Mouse (Mus musculus): ENCODE results near the gene Cpa3. TPM values are rescaled to one million over a fixed set of nuclear protein-coding genes. Genes with fewer than 3 reads are reported as not detected.
A peak's percentile ranks its signal among the peaks of the same experiment; 100 is the strongest.

Gene Cpa3
- polyA plus RNA-seq, 1 experiment, result 2.1 TPM

GRCm38 (mm10) chr3:20236965-20237364, 5.0 kb downstream of the Cpa3 start:
- no peak overlapping the region for H3K27ac ChIP-seq (ENCODE audit: control insufficient read depth, insufficient read depth, low read depth, low read length, poor library complexity)
- no peak overlapping the region for H3K4me3 ChIP-seq (replicated peaks; ENCODE audit: control insufficient read depth, low read depth, low read length)
- no peaks in the 10 kb centered on the region for H3K4me1 ChIP-seq (ENCODE audit: control insufficient read depth, insufficient read depth, low read length)
- 78% methylated on average over 1 of the region's 1 CpGs for WGBS
- TF ChIP-seq CTCF (IDR thresholded peaks at IDR 0.05; ENCODE audit: control insufficient read depth, insufficient read depth, low read length) (no peak), POLR2A (IDR thresholded peaks at IDR 0.05; ENCODE audit: borderline replicate concordance, control insufficient read depth, low read depth, low read length) (no peak)

- Histone ChIP-seq H3K27ac (ENCODE audit: control insufficient read depth, insufficient read depth, low read depth, low read length, poor library complexity) (no peak overlapping the region), H3K4me3 (replicated peaks; ENCODE audit: control insufficient read depth, low read depth, low read length) (no peak overlapping the region), H3K4me1 (ENCODE audit: control insufficient read depth, insufficient read depth, low read length) (no peaks in the 10 kb centered on the region)
- TF ChIP-seq CTCF (IDR thresholded peaks at IDR 0.05; ENCODE audit: control insufficient read depth, insufficient read depth, low read length) (no peak), POLR2A (IDR thresholded peaks at IDR 0.05; ENCODE audit: borderline replicate concordance, control insufficient read depth, low read depth, low read length) (no peak)
- 28% methylated on average over 1 of the region's 1 CpGs for WGBS
Observed at GRCm38 (mm10) chr3:20229027-20229426, 13.0 kb downstream of the Cpa3 start.

- H3K27ac ChIP-seq (ENCODE audit: control insufficient read depth, insufficient read depth, low read depth, low read length, poor library complexity), result no peak overlapping the region
- TF ChIP-seq CTCF (IDR thresholded peaks at IDR 0.05; ENCODE audit: control insufficient read depth, insufficient read depth, low read length) (no peak), POLR2A (IDR thresholded peaks at IDR 0.05; ENCODE audit: borderline replicate concordance, control insufficient read depth, low read depth, low read length) (no peak)
- H3K4me1 ChIP-seq (ENCODE audit: control insufficient read depth, insufficient read depth, low read length), result no peaks in the 10 kb centered on the region; the same call in 1 of the 2 replicates
- WGBS, result 64% methylated on average over 2 of the region's 2 CpGs
- H3K4me3 ChIP-seq (replicated peaks; ENCODE audit: control insufficient read depth, low read depth, low read length), result no peak overlapping the region
Observed at GRCm38 (mm10) chr3:20225429-20225828, 16.6 kb downstream of the Cpa3 start.

- no peaks in the 10 kb centered on the region; the same call in 1 of the 2 replicates for H3K4me1 ChIP-seq (ENCODE audit: control insufficient read depth, insufficient read depth, low read length)
- no peak overlapping the region for H3K4me3 ChIP-seq (replicated peaks; ENCODE audit: control insufficient read depth, low read depth, low read length)
- no peak overlapping the region for H3K27ac ChIP-seq (ENCODE audit: control insufficient read depth, insufficient read depth, low read depth, low read length, poor library complexity)
- TF ChIP-seq POLR2A (IDR thresholded peaks at IDR 0.05; ENCODE audit: borderline replicate concordance, control insufficient read depth, low read depth, low read length) (no peak), CTCF (IDR thresholded peaks at IDR 0.05; ENCODE audit: control insufficient read depth, insufficient read depth, low read length) (no peak)
- 33% methylated on average over 9 of the region's 9 CpGs for WGBS
Observed at GRCm38 (mm10) chr3:20222926-20223698, 18.9 kb downstream of the Cpa3 start.

DNA sequence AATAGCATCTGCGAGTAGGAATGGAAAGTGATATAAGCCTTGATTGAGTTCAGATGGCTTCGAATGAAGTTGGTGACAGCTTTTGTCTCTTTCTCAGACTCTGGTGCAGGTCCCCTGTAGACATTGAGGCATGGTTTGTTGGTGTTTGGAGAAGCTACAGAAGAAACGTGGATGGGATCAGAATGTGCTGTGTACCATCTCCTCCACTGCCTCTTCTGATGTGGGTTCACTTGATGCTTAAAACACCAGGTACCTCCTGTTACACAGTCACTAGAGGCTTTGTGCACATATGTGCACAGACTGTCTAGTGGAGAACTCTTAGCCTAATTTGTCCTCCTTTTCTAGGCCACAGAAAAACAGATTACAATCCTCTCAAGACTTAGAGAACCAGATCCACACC, 19.8 kb downstream of the Cpa3 start:
- 65% methylated on average over 3 of the region's 3 CpGs for WGBS
- Histone ChIP-seq H3K27ac (ENCODE audit: control insufficient read depth, insufficient read depth, low read depth, low read length, poor library complexity) (no peak overlapping the region), H3K4me3 (replicated peaks; ENCODE audit: control insufficient read depth, low read depth, low read length) (no peak overlapping the region), H3K4me1 (ENCODE audit: control insufficient read depth, insufficient read depth, low read length) (no peaks in the 10 kb centered on the region; the same call in 1 of the 2 replicates)
- TF ChIP-seq CTCF (IDR thresholded peaks at IDR 0.05; ENCODE audit: control insufficient read depth, insufficient read depth, low read length) (no peak), POLR2A (IDR thresholded peaks at IDR 0.05; ENCODE audit: borderline replicate concordance, control insufficient read depth, low read depth, low read length) (no peak)

GRCm38 (mm10) chr3:20198869-20199268, 43.1 kb downstream of the Cpa3 start:
- Histone ChIP-seq H3K4me3 (replicated peaks; ENCODE audit: control insufficient read depth, low read depth, low read length) (no peak overlapping the region), H3K4me1 (ENCODE audit: control insufficient read depth, insufficient read depth, low read length) (no peaks in the 10 kb centered on the region; the same call in 1 of the 2 replicates), H3K27ac (ENCODE audit: control insufficient read depth, insufficient read depth, low read depth, low read length, poor library complexity) (no peak overlapping the region)
- 23% methylated on average over 6 of the region's 6 CpGs for WGBS
- TF ChIP-seq CTCF (IDR thresholded peaks at IDR 0.05; ENCODE audit: control insufficient read depth, insufficient read depth, low read length) (peak; percentile 85), POLR2A (IDR thresholded peaks at IDR 0.05; ENCODE audit: borderline replicate concordance, control insufficient read depth, low read depth, low read length) (no peak)

DNA sequence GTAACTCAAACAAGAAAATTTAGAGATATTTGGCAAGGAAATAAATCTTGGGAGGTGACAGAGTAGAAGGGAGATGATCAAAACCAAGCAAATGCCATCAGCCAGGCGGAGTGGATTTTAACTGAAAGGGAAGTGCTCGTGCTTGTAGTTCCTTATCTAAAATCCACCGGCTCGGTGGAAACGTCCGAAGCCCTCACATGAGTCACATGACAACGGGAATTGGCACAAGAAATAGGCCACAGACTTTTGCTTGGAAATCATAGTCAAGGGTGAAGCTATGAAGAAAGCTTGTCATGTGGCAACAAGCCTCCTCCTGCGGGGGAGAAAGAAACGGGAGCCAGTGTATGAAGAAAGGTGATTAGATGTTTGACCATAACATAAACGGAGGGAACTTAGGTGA, 44.1 kb downstream of the Cpa3 start:
- Histone ChIP-seq H3K27ac (ENCODE audit: control insufficient read depth, insufficient read depth, low read depth, low read length, poor library complexity) (no peak overlapping the region), H3K4me1 (ENCODE audit: control insufficient read depth, insufficient read depth, low read length) (no peaks in the 10 kb centered on the region; the same call in 1 of the 2 replicates), H3K4me3 (replicated peaks; ENCODE audit: control insufficient read depth, low read depth, low read length) (no peak overlapping the region)
- 10% methylated on average over 10 of the region's 10 CpGs for WGBS
- TF ChIP-seq POLR2A (IDR thresholded peaks at IDR 0.05; ENCODE audit: borderline replicate concordance, control insufficient read depth, low read depth, low read length), result no peak
- TF ChIP-seq CTCF (IDR thresholded peaks at IDR 0.05; ENCODE audit: control insufficient read depth, insufficient read depth, low read length), result no peak

DNA sequence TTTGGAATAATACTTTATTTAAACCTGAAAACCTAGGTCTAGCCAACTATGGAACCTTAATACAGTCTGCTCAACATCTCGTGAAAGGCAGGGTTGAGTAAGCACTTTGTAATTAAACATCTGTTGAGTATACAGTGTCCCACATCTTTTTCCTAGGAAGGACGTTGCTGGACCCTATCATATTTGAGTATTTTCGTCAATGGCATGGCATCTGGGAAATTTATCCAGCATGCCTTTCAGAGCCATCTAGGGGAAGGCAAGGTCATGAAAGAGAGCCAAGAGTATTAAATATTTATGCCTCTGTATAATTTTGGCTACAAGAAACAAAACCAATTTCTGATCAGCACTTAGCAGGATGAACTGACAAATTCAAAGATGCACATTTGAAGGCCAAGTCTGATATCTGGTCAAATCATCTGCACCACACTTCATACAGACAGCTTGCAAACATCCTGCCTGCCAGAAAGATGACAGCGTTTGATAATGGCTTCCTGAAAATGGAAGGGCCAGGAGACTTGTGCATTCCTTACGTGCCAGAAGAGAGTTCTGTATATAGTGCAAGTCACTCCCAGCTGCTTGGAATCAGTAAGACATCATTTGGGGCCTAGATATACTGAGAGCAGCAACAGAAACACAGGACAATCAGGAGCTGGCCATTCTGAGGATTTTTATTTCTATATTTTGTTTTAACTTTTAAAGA, 52.9 kb downstream of the Cpa3 start:
- no peaks in the 10 kb centered on the region for H3K4me1 ChIP-seq (ENCODE audit: control insufficient read depth, insufficient read depth, low read length)
- TF ChIP-seq CTCF (IDR thresholded peaks at IDR 0.05; ENCODE audit: control insufficient read depth, insufficient read depth, low read length) (no peak), POLR2A (IDR thresholded peaks at IDR 0.05; ENCODE audit: borderline replicate concordance, control insufficient read depth, low read depth, low read length) (no peak)
- WGBS, result 53% methylated on average over 5 of the region's 5 CpGs
- no peak overlapping the region for H3K27ac ChIP-seq (ENCODE audit: control insufficient read depth, insufficient read depth, low read depth, low read length, poor library complexity)
- H3K4me3 ChIP-seq (replicated peaks; ENCODE audit: control insufficient read depth, low read depth, low read length), result no peak overlapping the region

Measured in bone marrow, adult 2 months (tissue).